Mouse (Mus musculus) urinary bladder, adult 18-20 months (tissue): ENCODE data around the gene Zfp239.
"Not testable (repeated sequence)": the region's sequence is repeated elsewhere in the genome, so short reads cannot be mapped to it uniquely, and the experiment has no call there.

Source experiments
- DNase-seq, 2 experiments: peaks; one replicate each; pipeline ENCODE4 v3.0.0; 2022; ENCODE audit warnings: low spot score in 2 of 2, mixed read lengths in 2 of 2

Gene Zfp239

GRCm38 (mm10) chr6:117861848-117862247 lies at the start of gene Zfp239:
TSS of gene Zfp239 (plus strand) at chr6:117862100.
- no peak for DNase-seq

- no peak for DNase-seq
These were observed 47.2 kb upstream of the Zfp239 start for GRCm38 (mm10) chr6:117814681-117815080.

GRCm38 (mm10) chr6:117817108-117817541 lies 44.8 kb upstream of the Zfp239 start:
- DNase-seq = no peak

- no peak for DNase-seq
These were observed 41.6 kb upstream of the Zfp239 start for GRCm38 (mm10) chr6:117820327-117820726.

- peak; percentile 33 to 38 for DNase-seq
These were observed 36.5 kb upstream of the Zfp239 start for GRCm38 (mm10) chr6:117825369-117825768.

- peak in 1 of 2 experiments; percentile 41 for DNase-seq
These were observed 33.6 kb upstream of the Zfp239 start for GRCm38 (mm10) chr6:117828273-117828672.

GRCm38 (mm10) chr6:117840686-117841510 lies 21.0 kb upstream of the Zfp239 start, which contains the start of gene Zfp637:
TSS of gene Zfp637 (plus strand) at chr6:117841180.
- DNase-seq = peak; percentile 81 to 87

- no peak for DNase-seq
These were observed 20.4 kb upstream of the Zfp239 start for GRCm38 (mm10) chr6:117841511-117841955.

- DNase-seq = no peak
These were observed 17.3 kb upstream of the Zfp239 start for GRCm38 (mm10) chr6:117844597-117844996.

- DNase-seq = not testable (repeated sequence)
These were observed 15.2 kb upstream of the Zfp239 start for GRCm38 (mm10) chr6:117846671-117847070.

GRCm38 (mm10) chr6:117847772-117848171 lies 14.1 kb upstream of the Zfp239 start:
- no peak for DNase-seq

- DNase-seq = no peak
These were observed 13.3 kb upstream of the Zfp239 start for GRCm38 (mm10) chr6:117848577-117848976.

GRCm38 (mm10) chr6:117851747-117852146 lies 10.2 kb upstream of the Zfp239 start:
- no peak for DNase-seq

GRCm38 (mm10) chr6:117857990-117858389 lies 3.9 kb upstream of the Zfp239 start:
- DNase-seq = no peak

- DNase-seq = no peak
These were observed 565 bp downstream of the Zfp239 start for GRCm38 (mm10) chr6:117862465-117862864.

- DNase-seq = peak in 1 of 2 experiments; percentile 19
These were observed 1.2 kb downstream of the Zfp239 start for GRCm38 (mm10) chr6:117862899-117863620.

GRCm38 (mm10) chr6:117863751-117864150 lies 1.9 kb downstream of the Zfp239 start:
- no peak for DNase-seq

- no peak for DNase-seq
These were observed 6.3 kb downstream of the Zfp239 start for GRCm38 (mm10) chr6:117868187-117868586.

- no peak for DNase-seq
These were observed 9.1 kb downstream of the Zfp239 start for GRCm38 (mm10) chr6:117871034-117871433.

GRCm38 (mm10) chr6:117873450-117873849 lies 11.6 kb downstream of the Zfp239 start:
- not testable (repeated sequence) for DNase-seq

GRCm38 (mm10) chr6:117874621-117875281 lies 12.9 kb downstream of the Zfp239 start:
- DNase-seq = no peak
